Mouse (Mus musculus): Measurements from ENCODE around the gene March11. TPM values are rescaled to one million over a fixed set of nuclear protein-coding genes. Genes with fewer than 3 reads are reported as not detected.
A peak's percentile ranks its signal among the peaks of the same experiment; 100 is the strongest.

The March11 gene
- total and polyA plus RNA-seq, 3 experiments: not detected

DNA sequence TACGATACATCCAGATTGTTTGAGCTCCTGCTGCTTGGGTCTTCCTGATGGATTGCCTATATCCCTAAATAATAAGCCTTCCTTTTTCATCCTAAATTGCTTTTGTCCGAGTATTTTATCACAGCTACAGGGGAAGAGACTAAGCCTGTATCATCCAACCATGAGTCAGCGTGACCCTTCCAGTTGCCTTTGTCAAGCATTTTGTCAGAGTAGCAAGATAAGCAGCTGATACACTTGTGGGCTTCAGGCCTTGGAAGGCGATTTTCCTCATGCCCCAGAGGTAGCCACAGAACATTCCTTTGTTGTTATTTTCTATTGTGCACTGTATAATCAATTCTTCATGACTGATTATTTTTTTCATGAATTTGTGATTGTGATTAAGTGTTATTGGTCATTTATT, 14.0 kb downstream of the March11 start:
- H3K4me1 ChIP-seq (ENCODE audit: control insufficient read depth in 1 of 2, insufficient read depth in 2 of 2): no peaks in the 10 kb centered on the region
- no peak overlapping the region for H3K27ac ChIP-seq (ENCODE audit: insufficient read depth, low read depth)
- H3K9ac ChIP-seq (ENCODE audit: insufficient read depth, low read depth): no peak overlapping the region
- H3K4me3 ChIP-seq (replicated peaks in 1 of 3; ENCODE audit: low read depth in 2 of 3, low read length in 2 of 3, poor library complexity in 1 of 3): no peak overlapping the region
- in situ Hi-C loops (cut with MboI; ENCODE audit: low pct_ligation_motif_present, low pct_unique_long_range_greater_than_20kb, low sequenced_read_pairs) (loop anchor here (10.0 kb wide), 1 partner anchor 308 kb away; no protein-coding TSS in a partner anchor), dilution Hi-C loops (cut with MboI; ENCODE audit: extremely low pct_ligation_motif_present, extremely low pct_unique_long_range_greater_than_20kb, low sequenced_read_pairs) (no loop called here)
- no peaks in the 10 kb centered on the region for H3K36me3 ChIP-seq (replicated peaks in 1 of 2; ENCODE audit: control insufficient read depth in 1 of 2, insufficient read depth in 1 of 2, low read length in 1 of 2)
- no peak for DNase-seq (ENCODE audit: extremely low read depth)
- H3K27me3 ChIP-seq (replicated peaks): no peaks in the 10 kb centered on the region
- TF ChIP-seq MXI1 (IDR thresholded peaks at IDR 0.05; ENCODE audit: low read depth, low read length) (no peak), POLR2A (IDR thresholded peaks at IDR 0.05; ENCODE audit: low read depth, low read length) (no peak), ETS1 (conservative IDR thresholded peaks at IDR 0.05; ENCODE audit: low read depth, low read length) (no peak), NELFE (IDR thresholded peaks at IDR 0.05; ENCODE audit: low read depth, low read length) (no peak), TCF12 (IDR thresholded peaks at IDR 0.05; ENCODE audit: low read depth, low read length) (no peak), UBTF (IDR thresholded peaks at IDR 0.05; ENCODE audit: low read depth, low read length) (no peak), POLR2AphosphoS2 (IDR thresholded peaks at IDR 0.05; ENCODE audit: low read depth, low read length) (no peak), MAFK (IDR thresholded peaks at IDR 0.05; ENCODE audit: insufficient replicate concordance, low read length) (no peak), E2F4 (IDR thresholded peaks at IDR 0.05; ENCODE audit: insufficient replicate concordance, low read depth, low read length) (no peak), CHD1 (IDR thresholded peaks at IDR 0.05; ENCODE audit: low read depth, low read length) (no peak), USF2 (conservative IDR thresholded peaks at IDR 0.05; ENCODE audit: low read depth, low read length) (no peak), SIN3A (IDR thresholded peaks at IDR 0.05; ENCODE audit: low read length) (no peak), ZKSCAN1 (IDR thresholded peaks at IDR 0.05; ENCODE audit: borderline replicate concordance, low read depth, low read length) (no peak), ELF1 (IDR thresholded peaks at IDR 0.05; ENCODE audit: low read depth, low read length) (no peak), HCFC1 (IDR thresholded peaks at IDR 0.05; ENCODE audit: low read depth, low read length) (no peak), SMC3 (IDR thresholded peaks at IDR 0.05; ENCODE audit: low read depth, low read length) (no peak), ZNF384 (IDR thresholded peaks at IDR 0.05; ENCODE audit: low read depth, low read length) (no peak), GABPA (IDR thresholded peaks at IDR 0.05; ENCODE audit: insufficient replicate concordance, low read depth, low read length) (no peak), RCOR1 (conservative IDR thresholded peaks at IDR 0.05; ENCODE audit: low read depth, low read length) (no peak)
- no peaks in the 10 kb centered on the region for H3K9me3 ChIP-seq (replicated peaks; ENCODE audit: low read length)
- H3K4me2 ChIP-seq (ENCODE audit: insufficient read depth, low read depth, poor library complexity, severe bottlenecking): no peak overlapping the region
- H3K79me2 ChIP-seq (replicated peaks; ENCODE audit: control insufficient read depth, extremely low read depth, insufficient read depth, poor library complexity, severe bottlenecking): no peaks in the 10 kb centered on the region

DNA sequence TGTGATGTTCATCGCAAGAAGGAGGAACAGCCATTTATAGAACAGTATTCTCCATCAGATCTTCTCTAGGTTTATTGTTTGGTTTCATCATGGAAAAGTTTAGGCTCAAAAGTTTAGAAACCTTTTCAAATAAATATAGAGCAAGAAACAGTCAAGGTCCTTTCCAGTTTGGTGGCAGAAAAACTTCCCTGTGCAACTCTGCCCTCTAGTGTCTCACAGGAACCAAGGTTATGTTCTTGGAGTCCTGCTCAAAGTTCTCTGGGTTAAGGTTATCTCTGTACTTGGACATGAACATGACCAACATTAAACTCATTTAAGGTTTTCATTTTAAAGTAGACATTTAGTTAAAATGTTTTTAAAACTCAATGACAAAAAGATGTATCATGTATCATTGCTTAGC, 18.3 kb downstream of the March11 start:
- no peak overlapping the region for H3K4me3 ChIP-seq (replicated peaks in 1 of 3; ENCODE audit: low read depth in 2 of 3, low read length in 2 of 3, poor library complexity in 1 of 3)
- H3K9me3 ChIP-seq (replicated peaks; ENCODE audit: low read length): no peaks in the 10 kb centered on the region
- in situ Hi-C loops (cut with MboI; ENCODE audit: low pct_ligation_motif_present, low pct_unique_long_range_greater_than_20kb, low sequenced_read_pairs) (loop anchor here (5.0 to 10.0 kb wide), 2 partner anchors 312 to 520 kb away; no protein-coding TSS in a partner anchor), dilution Hi-C loops (cut with MboI; ENCODE audit: extremely low pct_ligation_motif_present, extremely low pct_unique_long_range_greater_than_20kb, low sequenced_read_pairs) (no loop called here)
- DNase-seq (ENCODE audit: extremely low read depth): peak; percentile 64
- H3K79me2 ChIP-seq (replicated peaks; ENCODE audit: control insufficient read depth, extremely low read depth, insufficient read depth, poor library complexity, severe bottlenecking): no peaks in the 10 kb centered on the region
- TF ChIP-seq EP300 (IDR thresholded peaks at IDR 0.05; ENCODE audit: low read length): no peak
- no peak for TF ChIP-seq UBTF (IDR thresholded peaks at IDR 0.05; ENCODE audit: low read depth, low read length)
- TF ChIP-seq CTCF (conservative IDR thresholded peaks at IDR 0.05 in 1 of 2, IDR thresholded peaks at IDR 0.05 in 1 of 2; ENCODE audit: low read depth in 2 of 2, low read length in 2 of 2): peak; percentile 66 to 87
- TF ChIP-seq KAT2A (IDR thresholded peaks at IDR 0.05; ENCODE audit: insufficient replicate concordance, low read length): no peak
- TF ChIP-seq NELFE (IDR thresholded peaks at IDR 0.05; ENCODE audit: low read depth, low read length): no peak
- TF ChIP-seq MAFK (IDR thresholded peaks at IDR 0.05; ENCODE audit: insufficient replicate concordance, low read length): no peak
- TF ChIP-seq RCOR1 (conservative IDR thresholded peaks at IDR 0.05; ENCODE audit: low read depth, low read length): no peak
- TF ChIP-seq MYC (IDR thresholded peaks at IDR 0.05; ENCODE audit: low read depth, low read length): no peak
- TF ChIP-seq ZC3H11A (IDR thresholded peaks at IDR 0.05; ENCODE audit: low read depth, low read length): peak; percentile 72; the same call in 1 of the 2 replicates
- peak; percentile 90 for TF ChIP-seq SMC3 (IDR thresholded peaks at IDR 0.05; ENCODE audit: low read depth, low read length)
- TF ChIP-seq USF1 (IDR thresholded peaks at IDR 0.05; ENCODE audit: low read depth, low read length): no peak
- peak; percentile 94 for TF ChIP-seq RAD21 (IDR thresholded peaks at IDR 0.05; ENCODE audit: low read depth, low read length)
- H3K4me2 ChIP-seq (ENCODE audit: insufficient read depth, low read depth, poor library complexity, severe bottlenecking): no peak overlapping the region
- H3K36me3 ChIP-seq (replicated peaks in 1 of 2; ENCODE audit: control insufficient read depth in 1 of 2, insufficient read depth in 1 of 2, low read length in 1 of 2): no peaks in the 10 kb centered on the region
- H3K9ac ChIP-seq (ENCODE audit: insufficient read depth, low read depth): no peak overlapping the region
- no peaks in the 10 kb centered on the region for H3K4me1 ChIP-seq (ENCODE audit: control insufficient read depth in 1 of 2, insufficient read depth in 2 of 2)
- H3K27me3 ChIP-seq (replicated peaks): no peaks in the 10 kb centered on the region
- no peak overlapping the region for H3K27ac ChIP-seq (ENCODE audit: insufficient read depth, low read depth)
